Mouse (Mus musculus): Measurements from ENCODE around the gene Wdr81. TPM values are rescaled to one million over a fixed set of nuclear protein-coding genes. Genes with fewer than 3 reads are reported as not detected.
"Not testable (repeated sequence)": the region's sequence is repeated elsewhere in the genome, so short reads cannot be mapped to it uniquely, and the experiment has no call there.

The Wdr81 gene
- polyA plus RNA-seq, 1 experiment from 2014 or later: 3.7 TPM

- 4% methylated on average over 19 of the region's 19 CpGs for whole genome bisulfite sequencing
- ATAC-seq (ENCODE audit: extremely low read depth, insufficient number of reproducible peaks, low FRiP score, low TSS enrichment): peak; percentile 12; the same call in 1 of the 2 replicates
- H3K9me3 ChIP-seq: no peaks in the 10 kb centered on the region
- H3K27ac ChIP-seq (replicated peaks): peak overlapping the region; percentile 99
- H3K4me2 ChIP-seq: peak overlapping the region; percentile 91
- peak overlapping the region; percentile 85 for H3K4me3 ChIP-seq
- H3K36me3 ChIP-seq: peaks cover 19% of the 10 kb centered on the region
- no peaks in the 10 kb centered on the region for H3K27me3 ChIP-seq (replicated peaks)
- peak overlapping the region; percentile 85 for H3K9ac ChIP-seq
- H3K4me1 ChIP-seq: peaks cover 39% of the 10 kb centered on the region
Observed at GRCm38 (mm10) chr11:75460103-75460843, 5.8 kb upstream of the Wdr81 start.

GRCm38 (mm10) chr11:75459751-75460102 is 5.2 kb upstream of the Wdr81 start:
- peak overlapping the region; percentile 91 for H3K4me2 ChIP-seq
- no peak for ATAC-seq (ENCODE audit: extremely low read depth, insufficient number of reproducible peaks, low FRiP score, low TSS enrichment)
- WGBS: 18% methylated on average over 5 of the region's 5 CpGs
- H3K27me3 ChIP-seq (replicated peaks): no peaks in the 10 kb centered on the region
- H3K27ac ChIP-seq (replicated peaks): peak overlapping the region; percentile 99
- no peaks in the 10 kb centered on the region for H3K9me3 ChIP-seq
- peaks cover 14% of the 10 kb centered on the region for H3K36me3 ChIP-seq
- H3K9ac ChIP-seq: peak overlapping the region; percentile 70
- peaks cover 45% of the 10 kb centered on the region for H3K4me1 ChIP-seq
- H3K4me3 ChIP-seq: peak overlapping the region; percentile 85

- WGBS: 75% methylated on average over 5 of the region's 5 CpGs
Observed at GRCm38 (mm10) chr11:75459141-75459711, 4.7 kb upstream of the Wdr81 start.

GRCm38 (mm10) chr11:75458628-75459041 is 4.1 kb upstream of the Wdr81 start:
- Histone ChIP-seq H3K9me3 (no peaks in the 10 kb centered on the region), H3K4me2 (no peak overlapping the region), H3K9ac (0 out of 2 replicates have a peak overlapping the region, but pooled peaks have one; percentile 24), H3K4me3 (no peak overlapping the region), H3K27ac (replicated peaks) (0 out of 2 replicates have a peak overlapping the region, but pooled peaks have one; percentile 99), H3K27me3 (replicated peaks) (no peaks in the 10 kb centered on the region), H3K36me3 (peaks cover 3% of the 10 kb centered on the region), H3K4me1 (peaks cover 44% of the 10 kb centered on the region)
- 67% methylated on average over 8 of the region's 8 CpGs for WGBS
- no peak for ATAC-seq (ENCODE audit: extremely low read depth, insufficient number of reproducible peaks, low FRiP score, low TSS enrichment)

More at GRCm38 (mm10) chr11:75459141-75459711, 4.7 kb upstream of the Wdr81 start:
- Histone ChIP-seq H3K27me3 (replicated peaks) (no peaks in the 10 kb centered on the region), H3K9me3 (no peaks in the 10 kb centered on the region), H3K9ac (peak overlapping the region; percentile 70), H3K4me2 (peak overlapping the region; percentile 91), H3K4me3 (peak overlapping the region; percentile 85; the same call in 1 of the 2 replicates), H3K4me1 (peaks cover 42% of the 10 kb centered on the region), H3K36me3 (peaks cover 9% of the 10 kb centered on the region), H3K27ac (replicated peaks) (peak overlapping the region; percentile 99)
- no peak for ATAC-seq (ENCODE audit: extremely low read depth, insufficient number of reproducible peaks, low FRiP score, low TSS enrichment)

- peak overlapping the region; percentile 12; the same call in 1 of the 2 replicates for H3K4me2 ChIP-seq
- no peaks in the 10 kb centered on the region for H3K9me3 ChIP-seq
- no peaks in the 10 kb centered on the region for H3K36me3 ChIP-seq
- ATAC-seq (ENCODE audit: extremely low read depth, insufficient number of reproducible peaks, low FRiP score, low TSS enrichment): no peak
- H3K27ac ChIP-seq (replicated peaks): 0 out of 2 replicates have a peak overlapping the region, but pooled peaks have one; percentile 99
- H3K9ac ChIP-seq: no peak overlapping the region
- H3K27me3 ChIP-seq (replicated peaks): no peaks in the 10 kb centered on the region
- no peak overlapping the region for H3K4me3 ChIP-seq
- WGBS: 8% methylated on average over 3 of the region's 3 CpGs
- peaks cover 44% of the 10 kb centered on the region for H3K4me1 ChIP-seq
Observed at GRCm38 (mm10) chr11:75458169-75458568, 3.7 kb upstream of the Wdr81 start.

DNA sequence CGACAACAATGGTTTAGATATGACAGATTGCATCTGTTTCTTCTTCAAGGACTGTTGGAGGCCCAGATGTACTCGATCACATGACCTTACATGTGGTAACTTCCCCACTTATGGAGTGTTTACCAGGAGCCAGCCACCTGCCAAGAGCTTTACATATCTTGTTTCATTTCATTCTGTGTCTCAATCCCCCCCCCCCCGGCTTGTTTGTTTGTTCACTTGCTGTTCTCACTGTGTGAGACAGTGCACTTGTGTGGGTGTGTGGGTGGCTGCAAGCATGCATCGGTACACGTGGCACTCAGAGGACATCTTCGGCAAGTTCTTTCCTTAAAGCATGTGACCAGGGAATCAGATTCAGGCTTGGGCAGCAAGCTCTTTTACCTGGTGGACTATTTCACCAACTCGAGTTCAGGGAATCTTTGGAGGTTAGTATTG is 1.9 kb upstream of the Wdr81 start:
- Histone ChIP-seq H3K9ac (no peak overlapping the region), H3K27me3 (replicated peaks) (no peaks in the 10 kb centered on the region), H3K27ac (replicated peaks) (no peak overlapping the region), H3K9me3 (no peaks in the 10 kb centered on the region), H3K36me3 (peaks cover 6% of the 10 kb centered on the region; the same call in 1 of the 2 replicates), H3K4me2 (no peak overlapping the region), H3K4me1 (peaks cover 35% of the 10 kb centered on the region), H3K4me3 (no peak overlapping the region)
- WGBS: 81% methylated on average over 7 of the region's 7 CpGs
- no peak for ATAC-seq (ENCODE audit: extremely low read depth, insufficient number of reproducible peaks, low FRiP score, low TSS enrichment)

- not testable (repeated sequence) for H3K27ac ChIP-seq (replicated peaks); H3K4me3 ChIP-seq; H3K9me3 ChIP-seq; H3K27me3 ChIP-seq (replicated peaks); ATAC-seq (ENCODE audit: extremely low read depth, insufficient number of reproducible peaks, low FRiP score, low TSS enrichment); H3K9ac ChIP-seq; H3K4me2 ChIP-seq
- Histone ChIP-seq H3K4me1 (peaks cover 39% of the 10 kb centered on the region), H3K36me3 (peaks cover 11% of the 10 kb centered on the region; the same call in 1 of the 2 replicates)
- WGBS: 87% methylated on average over 2 of the region's 2 CpGs
Observed at GRCm38 (mm10) chr11:75455971-75456370, 1.5 kb upstream of the Wdr81 start.

GRCm38 (mm10) chr11:75455041-75455736 is 672 bp upstream of the Wdr81 start:
- Histone ChIP-seq H3K9me3 (no peaks in the 10 kb centered on the region), H3K4me2 (peak overlapping the region; percentile 100), H3K9ac (peak overlapping the region; percentile 88), H3K4me3 (peak overlapping the region; percentile 65), H3K36me3 (peaks cover 15% of the 10 kb centered on the region; the same call in 1 of the 2 replicates), H3K4me1 (peaks cover 45% of the 10 kb centered on the region), H3K27me3 (replicated peaks) (no peaks in the 10 kb centered on the region), H3K27ac (replicated peaks) (peak overlapping the region; percentile 80)
- ATAC-seq (ENCODE audit: extremely low read depth, insufficient number of reproducible peaks, low FRiP score, low TSS enrichment): no peak
- WGBS: 73% methylated on average over 10 of the region's 10 CpGs

GRCm38 (mm10) chr11:75452812-75453557 is 1.5 kb downstream of the Wdr81 start:
- peaks cover 33% of the 10 kb centered on the region for H3K36me3 ChIP-seq
- peak overlapping the region; percentile 100 for H3K4me2 ChIP-seq

DNA sequence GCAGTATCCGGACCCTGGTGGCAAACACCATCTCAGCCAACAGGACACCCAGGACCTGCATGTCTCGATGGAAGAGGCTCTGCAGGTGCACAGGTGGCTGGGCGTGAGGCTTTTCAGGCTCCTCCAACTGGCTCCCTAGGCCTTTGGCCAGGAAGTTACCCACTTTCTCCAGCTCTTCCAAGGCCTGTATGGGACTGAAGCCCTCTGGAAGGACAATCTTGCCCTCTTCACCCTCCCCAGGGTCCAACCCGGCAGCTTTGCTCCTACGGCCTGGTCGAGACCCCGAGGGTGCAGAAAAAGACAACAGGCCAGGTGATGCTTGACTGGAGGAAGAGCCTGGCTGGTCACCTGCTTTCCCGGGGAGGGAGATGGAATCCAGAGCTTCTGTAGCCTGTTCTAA is 2.4 kb downstream of the Wdr81 start:
- no peak overlapping the region for H3K4me3 ChIP-seq
- 86% methylated on average over 8 of the region's 8 CpGs for WGBS
- ATAC-seq (ENCODE audit: extremely low read depth, insufficient number of reproducible peaks, low FRiP score, low TSS enrichment): no peak
- peaks cover 35% of the 10 kb centered on the region for H3K4me1 ChIP-seq
- H3K36me3 ChIP-seq: peaks cover 42% of the 10 kb centered on the region
- no peak overlapping the region for H3K27ac ChIP-seq (replicated peaks)
- no peak overlapping the region for H3K4me2 ChIP-seq
- no peaks in the 10 kb centered on the region for H3K9me3 ChIP-seq
- no peak overlapping the region for H3K9ac ChIP-seq
- no peaks in the 10 kb centered on the region for H3K27me3 ChIP-seq (replicated peaks)

More at GRCm38 (mm10) chr11:75452812-75453557, 1.5 kb downstream of the Wdr81 start:
- Histone ChIP-seq H3K4me3 (peak overlapping the region; percentile 65; the same call in 1 of the 2 replicates), H3K9me3 (no peaks in the 10 kb centered on the region), H3K9ac (peak overlapping the region; percentile 88; the same call in 1 of the 2 replicates), H3K4me1 (peaks cover 35% of the 10 kb centered on the region), H3K27ac (replicated peaks) (no peak overlapping the region), H3K27me3 (replicated peaks) (no peaks in the 10 kb centered on the region)
- WGBS: 88% methylated on average over 31 of the region's 31 CpGs
- ATAC-seq (ENCODE audit: extremely low read depth, insufficient number of reproducible peaks, low FRiP score, low TSS enrichment): no peak
